Mouse (Mus musculus) heart, embryonic 14.5 days (tissue): ENCODE results near the gene Rai14. TPM values are rescaled to one million over a fixed set of nuclear protein-coding genes. Genes with fewer than 3 reads are reported as not detected.

Experiments used
- ATAC-seq: fragments of 200-750 bp; cut with Nextera tagmentation; 2 replicates; pipeline ENCODE4 v1.8.0; 2017; ENCODE audit warnings: low read depth, moderate TSS enrichment; ENCODE audit not compliant: insufficient number of reproducible peaks, insufficient read depth, low FRiP score
- H3K27ac ChIP-seq, 2 experiments: fragments of 200-500 bp in 1 of 2; fragments of 300-500 bp in 1 of 2; sonication (generic) in 1 of 2; replicated peaks in 1 of 2; 2 replicates each; pipeline ENCODE4 v1.5.1; 2012 to 2014; ENCODE audit warnings: low read depth in 2 of 2, low read length in 2 of 2, control low read depth in 1 of 2, mild to moderate bottlenecking in 1 of 2, mixed read lengths in 1 of 2; ENCODE audit not compliant: control insufficient read depth in 1 of 2, insufficient read depth in 1 of 2
- H3K27me3 ChIP-seq: fragments of 300-500 bp; sonication (generic); 2 replicates; pipeline ENCODE4 v1.6.1; 2014; ENCODE audit warnings: mild to moderate bottlenecking, low read length, control low read depth; ENCODE audit not compliant: control insufficient read depth, insufficient read depth
- H3K36me3 ChIP-seq: fragments of 300-500 bp; sonication (generic); 2 replicates; pipeline ENCODE4 v1.6.1; 2014; ENCODE audit warnings: mild to moderate bottlenecking, control low read depth, low read length, mixed read lengths; ENCODE audit not compliant: control insufficient read depth, insufficient read depth
- H3K4me1 ChIP-seq, 2 experiments: fragments of 200-500 bp in 1 of 2; fragments of 300-500 bp in 1 of 2; sonication (generic) in 1 of 2; 2 replicates each; pipeline ENCODE4 v1.6.1; 2012 to 2014; ENCODE audit warnings: low read length in 2 of 2, control low read depth in 1 of 2, mixed read lengths in 1 of 2; ENCODE audit not compliant: control insufficient read depth in 2 of 2, insufficient read depth in 2 of 2
- H3K4me2 ChIP-seq: fragments of 300-500 bp; sonication (generic); 2 replicates; pipeline ENCODE4 v1.6.1; 2014; ENCODE audit warnings: mild to moderate bottlenecking, low read length
- H3K4me3 ChIP-seq, 2 experiments: fragments of 200-500 bp in 1 of 2; fragments of 300-500 bp in 1 of 2; sonication (generic) in 1 of 2; 2 replicates each; pipeline ENCODE4 v1.5.1; 2012 to 2014; ENCODE audit warnings: low read length in 2 of 2, mild to moderate bottlenecking in 2 of 2, control low read depth in 1 of 2, low read depth in 1 of 2, moderate library complexity in 1 of 2; ENCODE audit not compliant: control insufficient read depth in 1 of 2, insufficient read depth in 1 of 2
- H3K9ac ChIP-seq: fragments of 300-500 bp; sonication (generic); 2 replicates; pipeline ENCODE4 v1.6.1; 2014; ENCODE audit warnings: mild to moderate bottlenecking, low read length
- H3K9me3 ChIP-seq: fragments of 300-500 bp; sonication (generic); 2 replicates; pipeline ENCODE4 v1.6.1; 2016; ENCODE audit warnings: low read length, control low read depth; ENCODE audit not compliant: control insufficient read depth
- WGBS: fragments of 180-500 bp; shearing (Covaris S2); extraction: QIAGEN DNeasy Blood & Tissue Kit; methylation state at CpG from one replicate; pipeline ENCODE4 v1.1.7; 2014; 5-methylcytosine and 5-hydroxymethylcytosine counted together
- polyA plus RNA-seq: library from polyadenylated mRNA; unstranded; fragments of >200 nt; fragmentation: Nextera tagmentation; extraction: Ambion mirVana; gene quantifications from 2 replicates; pipeline ENCODE4 v1.2.1, GENCODE M21; 2014

Gene Rai14
- 12.9 and 14.9 TPM in 2 replicates for polyA plus RNA-seq

DNA sequence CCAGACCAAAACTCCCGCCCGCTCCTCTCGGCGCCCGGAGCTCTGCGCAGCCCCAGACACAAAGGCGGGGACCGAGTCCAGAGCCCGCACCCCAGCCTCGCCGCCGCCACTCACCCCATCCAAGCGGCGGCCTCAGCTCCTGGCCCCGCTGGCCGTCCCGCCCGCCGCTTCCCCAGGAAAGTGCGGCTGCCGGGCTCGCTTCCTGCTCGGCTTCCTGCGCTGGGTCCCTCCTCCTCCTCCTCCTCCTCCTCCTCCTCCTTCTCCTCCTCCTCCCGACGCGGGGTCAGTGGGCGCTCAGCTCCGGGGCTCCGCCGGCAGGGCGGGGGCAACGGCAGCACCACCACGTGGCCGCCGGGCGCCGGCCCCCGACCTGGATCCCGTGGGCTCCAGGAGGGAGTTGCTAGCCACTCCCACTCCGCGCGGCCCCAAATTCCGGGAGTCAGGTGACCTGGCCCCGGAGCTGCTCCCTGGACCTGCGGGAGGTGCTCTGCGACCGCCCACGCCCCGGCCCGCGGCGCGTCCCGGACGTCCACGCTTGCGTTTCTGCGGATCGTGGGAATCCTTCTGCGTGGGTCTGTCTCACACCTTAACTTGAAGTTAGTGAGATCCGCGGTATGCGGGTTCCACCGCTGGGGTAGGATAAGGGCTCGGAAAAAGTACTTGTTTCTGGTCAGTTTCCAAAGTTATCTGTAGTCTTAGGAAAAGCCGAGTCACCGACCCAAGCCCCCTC, at the start of gene Rai14:
TSS of gene Rai14 (minus strand) at position 216 of the 730 bp plus-strand sequence.
- Histone ChIP-seq H3K4me3 (peak within 1 kb of the TSS; percentile 63 to 65), H3K9me3 (peaks cover 11% of the 10 kb centered on the region; the same call in 1 of the 2 replicates), H3K4me1 (peaks cover 0 to 3% of the 10 kb centered on the region in 2 experiments; a peak in 2 of 4 replicates), H3K4me2 (peak within 1 kb of the TSS; percentile 98), H3K27me3 (peaks cover 17% of the 10 kb centered on the region; the same call in 1 of the 2 replicates), H3K36me3 (no peaks in the 10 kb centered on the region), H3K9ac (peak within 1 kb of the TSS; percentile 80), H3K27ac (peak within 1 kb of the TSS; percentile 48 to 76)
- WGBS = under 1% methylated on average over 55 of the region's 68 CpGs
- peak; percentile 68 for ATAC-seq

- Histone ChIP-seq H3K4me1 (peaks cover 0 to 2% of the 10 kb centered on the region in 2 experiments; a peak in 1 of 4 replicates), H3K9me3 (no peaks in the 10 kb centered on the region), H3K9ac (no peak overlapping the region), H3K27me3 (peaks cover 10% of the 10 kb centered on the region; the same call in 1 of the 2 replicates), H3K36me3 (no peaks in the 10 kb centered on the region), H3K4me3 (no peak overlapping the region), H3K27ac (no peak overlapping the region), H3K4me2 (no peak overlapping the region)
- no peak for ATAC-seq
- 74% methylated on average over 6 of the region's 6 CpGs for WGBS
These were observed 47.0 kb upstream of the Rai14 start for GRCm38 (mm10) chr15:10761441-10761840.

DNA sequence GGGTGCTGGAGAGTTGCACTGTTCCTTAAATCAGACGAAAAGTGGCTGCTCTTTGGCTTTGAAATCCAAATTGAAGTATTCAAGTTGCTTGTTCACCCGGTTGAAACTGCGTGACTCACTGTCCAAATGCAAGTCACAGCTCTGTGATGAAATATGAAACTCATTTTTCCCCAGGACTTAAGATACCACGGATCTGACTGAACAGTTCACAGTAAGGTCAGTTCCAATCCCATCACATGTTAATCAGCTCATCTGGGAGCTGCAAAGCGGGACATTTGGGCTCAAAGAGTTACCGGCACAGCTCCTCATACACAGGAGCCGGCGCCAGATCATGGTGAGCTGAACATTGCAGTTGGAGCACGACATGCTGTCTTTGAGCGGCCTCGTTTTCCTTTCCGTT, 45.6 kb upstream of the Rai14 start:
- Histone ChIP-seq H3K27ac (no peak overlapping the region), H3K4me1 (peaks cover 0 to 2% of the 10 kb centered on the region in 2 experiments; a peak in 1 of 4 replicates), H3K36me3 (no peaks in the 10 kb centered on the region), H3K4me3 (no peak overlapping the region), H3K9me3 (no peaks in the 10 kb centered on the region), H3K4me2 (no peak overlapping the region), H3K9ac (no peak overlapping the region), H3K27me3 (peaks cover 17% of the 10 kb centered on the region; the same call in 1 of the 2 replicates)
- ATAC-seq = no peak
- 78% methylated on average over 12 of the region's 12 CpGs for WGBS

DNA sequence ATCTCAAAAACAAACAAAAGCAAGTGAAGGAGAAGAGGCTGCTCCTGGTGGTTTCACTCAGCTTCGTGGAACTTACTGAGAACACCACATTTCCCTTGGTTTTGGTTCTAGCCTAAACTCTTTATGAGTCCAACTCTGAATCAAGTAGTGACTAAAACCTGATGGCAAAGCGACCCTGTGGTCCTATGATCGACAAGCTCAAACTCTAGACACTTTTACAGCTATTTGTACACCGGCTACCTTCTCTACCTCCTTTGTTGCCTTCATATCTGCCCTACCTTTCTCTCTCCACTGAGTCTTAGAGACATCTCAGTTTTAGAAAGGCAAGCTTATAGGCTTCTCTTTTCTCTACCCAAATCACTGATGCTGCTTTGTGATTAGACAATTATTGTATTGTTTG, 45.0 kb upstream of the Rai14 start:
- peaks cover 0 to 2% of the 10 kb centered on the region in 2 experiments; a peak in 1 of 4 replicates for H3K4me1 ChIP-seq
- H3K27me3 ChIP-seq = peaks cover 17% of the 10 kb centered on the region; the same call in 1 of the 2 replicates
- no peak overlapping the region for H3K4me3 ChIP-seq
- WGBS = 80% methylated on average over 4 of the region's 4 CpGs
- no peak overlapping the region for H3K27ac ChIP-seq
- no peak overlapping the region for H3K4me2 ChIP-seq
- H3K9me3 ChIP-seq = no peaks in the 10 kb centered on the region
- H3K36me3 ChIP-seq = no peaks in the 10 kb centered on the region
- no peak for ATAC-seq
- H3K9ac ChIP-seq = no peak overlapping the region

- no peak overlapping the region for H3K9ac ChIP-seq
- no peak for ATAC-seq
- peaks cover 17% of the 10 kb centered on the region; the same call in 1 of the 2 replicates for H3K27me3 ChIP-seq
- H3K36me3 ChIP-seq = no peaks in the 10 kb centered on the region
- H3K4me2 ChIP-seq = no peak overlapping the region
- no peak overlapping the region for H3K4me3 ChIP-seq
- H3K27ac ChIP-seq = no peak overlapping the region
- peaks cover 0 to 2% of the 10 kb centered on the region in 2 experiments; a peak in 1 of 4 replicates for H3K4me1 ChIP-seq
- H3K9me3 ChIP-seq = no peaks in the 10 kb centered on the region
These were observed 44.4 kb upstream of the Rai14 start for GRCm38 (mm10) chr15:10758808-10759207.

- 66% methylated on average over 2 of the region's 2 CpGs for WGBS
- no peak overlapping the region for H3K4me3 ChIP-seq
- H3K9me3 ChIP-seq = no peaks in the 10 kb centered on the region
- no peaks in the 10 kb centered on the region for H3K4me1 ChIP-seq
- H3K4me2 ChIP-seq = no peak overlapping the region
- no peak overlapping the region for H3K27ac ChIP-seq
- no peak overlapping the region for H3K9ac ChIP-seq
- H3K36me3 ChIP-seq = no peaks in the 10 kb centered on the region
- ATAC-seq = no peak
- peaks cover 7% of the 10 kb centered on the region; the same call in 1 of the 2 replicates for H3K27me3 ChIP-seq
These were observed 36.7 kb upstream of the Rai14 start for GRCm38 (mm10) chr15:10751141-10751540.

DNA sequence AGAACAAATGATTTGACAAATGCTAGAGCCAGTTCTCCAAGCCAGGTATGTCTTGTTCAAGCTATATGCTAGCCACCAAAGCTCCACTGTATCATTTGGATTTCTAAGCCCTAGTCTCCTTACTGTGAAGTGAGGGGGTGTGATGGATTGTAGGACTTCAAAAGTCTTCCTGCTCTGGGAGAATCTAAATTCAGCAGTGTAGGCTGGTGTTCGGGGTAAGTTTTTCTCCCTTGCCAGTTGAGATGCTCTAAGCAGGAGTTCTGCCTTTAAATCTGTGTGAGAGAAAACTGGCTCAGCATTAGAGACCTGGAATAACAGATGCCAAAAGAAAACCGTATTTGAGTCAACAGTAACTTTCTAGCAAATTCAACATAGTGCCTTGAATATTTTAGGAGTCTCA, 35.9 kb upstream of the Rai14 start:
- WGBS = 73% methylated on average over 2 of the region's 2 CpGs
- H3K9me3 ChIP-seq = no peaks in the 10 kb centered on the region
- ATAC-seq = no peak
- no peak overlapping the region for H3K9ac ChIP-seq
- H3K4me2 ChIP-seq = no peak overlapping the region
- no peaks in the 10 kb centered on the region for H3K4me1 ChIP-seq
- H3K27ac ChIP-seq = no peak overlapping the region
- no peak overlapping the region for H3K4me3 ChIP-seq
- H3K36me3 ChIP-seq = no peaks in the 10 kb centered on the region
- peaks cover 9% of the 10 kb centered on the region for H3K27me3 ChIP-seq
